Mouse (Mus musculus) layer of hippocampus, postnatal 36 days (tissue): ENCODE measurements at regions not wholly inside any gene's neighbourhood (a gene's known extent, or its start where the extent isn't known, plus 50 kb on each side); places are given as distances from the start of the nearest gene placed in this dataset.

Source experiments
- DNase-seq, 2 experiments: peaks; one replicate each; pipeline ENCODE4 v3.0.0; 2022

DNA sequence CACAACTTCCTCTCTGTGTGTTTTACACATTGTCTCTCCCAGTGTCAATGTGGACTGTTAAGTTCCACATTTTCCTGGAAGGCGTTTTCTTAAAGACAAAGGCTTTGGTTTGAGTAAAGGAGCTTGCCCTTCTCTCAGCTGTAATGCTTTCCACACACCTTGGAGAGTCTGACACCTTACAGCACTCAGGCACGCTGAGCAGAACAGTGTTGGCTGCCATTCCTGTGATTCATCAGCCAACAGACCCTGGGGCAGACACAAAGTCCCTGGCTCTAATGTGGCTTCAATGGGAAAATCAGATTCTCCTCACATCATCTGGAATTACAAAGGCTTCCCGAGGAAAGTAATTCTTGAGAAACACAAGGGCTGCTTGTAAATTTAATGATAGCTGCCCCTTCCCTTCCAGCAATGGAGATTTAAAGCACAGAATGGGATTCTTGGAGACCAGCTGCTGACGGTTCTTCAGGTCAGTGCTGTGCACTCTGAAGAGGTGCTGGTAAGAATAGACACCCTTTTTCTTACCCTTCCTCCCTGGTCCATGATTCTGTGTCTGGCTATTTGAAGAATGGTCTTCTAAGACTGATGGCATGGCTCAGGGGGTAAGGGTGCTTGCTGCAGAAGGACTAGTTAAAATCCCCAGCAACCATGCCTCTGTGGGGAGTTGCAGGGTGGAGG is 468.4 kb upstream of the Nr2f2 start:
- no peak for DNase-seq

DNA sequence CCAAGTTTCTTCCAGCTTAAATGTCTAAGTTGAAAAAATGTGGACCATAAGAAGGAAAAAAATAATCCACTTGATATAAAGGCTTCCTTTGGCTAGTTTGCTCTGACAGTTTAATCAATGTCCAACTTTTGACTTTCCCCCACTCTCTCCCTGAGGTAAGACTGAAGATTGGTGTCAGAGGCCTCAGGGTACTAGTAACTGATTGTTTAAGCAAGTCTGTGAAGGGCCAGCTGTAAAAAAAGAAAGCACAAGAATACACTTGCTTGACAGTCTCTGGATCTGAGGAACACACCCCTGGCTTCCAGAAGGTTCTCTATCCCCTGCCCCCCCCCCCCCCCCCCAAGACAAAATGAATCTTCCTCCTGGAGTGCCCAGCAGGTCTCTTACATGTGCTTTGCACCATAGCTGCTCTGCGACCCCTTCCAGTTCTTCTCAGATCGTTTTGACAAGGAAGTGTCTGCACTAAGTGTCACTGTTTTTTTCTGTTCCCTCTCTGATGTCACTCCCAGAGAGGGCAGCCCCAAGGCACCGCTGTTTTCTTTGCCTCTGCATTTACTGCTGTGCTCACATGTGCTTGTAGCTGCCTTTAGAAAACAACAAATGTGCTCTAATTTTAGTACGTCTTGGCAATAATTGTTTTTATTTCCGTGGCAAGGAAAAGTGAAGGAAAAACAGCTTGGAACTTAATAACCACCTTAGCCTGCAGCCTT is 462.1 kb upstream of the Nr2f2 start:
- DNase-seq, result no peak

DNA sequence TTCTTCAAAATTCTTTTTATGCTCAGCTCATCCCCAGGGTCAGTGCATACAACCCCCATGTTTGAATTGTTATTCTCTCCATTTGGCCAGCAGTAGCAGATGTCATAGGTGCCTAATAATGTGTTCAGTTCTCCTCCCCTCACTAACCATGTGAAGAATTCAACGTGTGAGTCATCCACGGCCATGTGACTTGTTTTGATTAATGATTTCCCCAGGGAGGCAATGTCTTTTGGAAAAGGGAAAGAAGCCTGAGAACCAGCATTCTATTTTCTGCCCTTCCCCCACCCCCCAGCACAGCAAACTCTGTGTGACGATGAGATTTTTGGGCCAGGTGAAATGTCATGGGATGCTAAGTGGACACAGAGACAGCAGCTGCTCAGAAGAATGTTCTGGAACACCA is 459.5 kb upstream of the Nr2f2 start:
- no peak for DNase-seq

DNA sequence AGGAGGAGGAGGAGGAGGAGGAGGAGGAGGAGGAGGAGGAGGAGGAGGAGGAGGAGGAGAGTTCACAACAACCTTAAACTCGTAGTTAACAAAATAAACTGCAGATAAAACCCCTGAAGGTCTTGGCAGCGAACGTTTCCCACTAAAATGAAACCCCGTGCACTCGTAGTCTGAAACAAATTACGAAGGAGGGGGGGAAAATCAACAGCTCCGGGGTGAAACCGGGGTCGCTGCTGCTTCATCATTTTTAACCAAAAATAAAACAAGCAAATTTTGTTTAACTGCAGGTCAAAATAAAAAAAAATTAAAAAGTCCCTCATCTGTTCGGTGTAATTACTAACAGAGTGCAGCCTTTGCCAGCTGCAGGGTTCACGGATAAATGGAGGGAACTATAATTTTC is 456.5 kb upstream of the Nr2f2 start:
- no peak for DNase-seq

GRCm38 (mm10) chr7:70822310-70822821 is 455.8 kb upstream of the Nr2f2 start:
- DNase-seq, result peak; percentile 16 to 29

GRCm38 (mm10) chr7:70821861-70822260 is 455.3 kb upstream of the Nr2f2 start:
- no peak for DNase-seq

- DNase-seq, result no peak
Measured at GRCm38 (mm10) chr7:70817347-70817913, 450.9 kb upstream of the Nr2f2 start.

- DNase-seq, result no peak
Measured at GRCm38 (mm10) chr7:70814391-70814790, 447.9 kb upstream of the Nr2f2 start.

DNA sequence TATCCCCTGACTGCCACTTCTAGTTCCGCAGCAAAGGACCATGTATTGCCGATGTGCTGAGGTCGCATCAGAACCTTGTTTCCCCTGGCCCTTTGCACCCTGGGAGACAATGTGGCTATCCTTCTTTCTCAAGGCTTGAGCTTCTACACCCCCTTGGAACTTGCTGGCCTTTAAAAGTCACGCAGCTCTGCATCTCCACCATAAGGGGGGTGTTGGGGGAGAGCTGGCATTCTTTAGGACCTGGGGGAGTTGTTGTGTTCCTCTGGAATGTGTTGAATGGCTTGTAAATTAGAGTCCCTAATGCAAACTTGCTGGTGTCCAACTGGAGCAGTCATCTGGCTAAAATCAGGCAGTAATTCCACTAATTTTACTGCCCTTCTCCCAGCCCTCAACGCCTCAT is 446.6 kb upstream of the Nr2f2 start:
- DNase-seq, result no peak

DNA sequence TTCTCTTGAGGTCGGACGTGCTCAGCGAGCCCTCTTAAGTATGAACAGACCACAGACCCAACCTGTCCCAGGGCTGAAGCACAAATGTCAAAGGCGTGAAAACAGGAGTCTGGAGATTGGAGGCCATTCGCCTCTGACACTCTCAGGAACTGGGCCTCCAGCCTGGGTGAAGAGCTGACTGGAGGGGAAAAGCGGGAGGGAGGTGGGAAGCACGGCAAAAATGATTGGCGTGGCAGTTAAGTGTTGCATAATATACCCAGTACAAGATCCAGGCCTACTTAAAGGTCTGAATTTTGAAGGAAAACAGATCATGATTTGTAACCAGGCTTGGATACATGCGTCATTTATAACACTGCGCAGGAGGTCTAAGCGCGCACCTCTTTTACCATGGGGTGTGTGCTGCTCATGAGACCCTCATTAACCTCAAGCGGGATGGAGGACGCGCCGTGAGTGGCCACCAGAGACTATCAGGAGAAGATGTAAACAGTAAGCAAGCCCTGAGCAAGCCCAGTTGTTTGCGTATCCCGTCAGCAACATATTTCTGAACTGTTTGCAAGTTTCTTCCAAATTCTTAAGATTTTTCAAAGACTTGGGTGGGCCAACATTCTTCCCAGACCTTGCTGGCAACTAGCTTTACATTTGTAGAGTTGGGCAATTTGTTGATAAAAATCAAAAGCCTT is 444.0 kb upstream of the Nr2f2 start:
- DNase-seq, result no peak

DNA sequence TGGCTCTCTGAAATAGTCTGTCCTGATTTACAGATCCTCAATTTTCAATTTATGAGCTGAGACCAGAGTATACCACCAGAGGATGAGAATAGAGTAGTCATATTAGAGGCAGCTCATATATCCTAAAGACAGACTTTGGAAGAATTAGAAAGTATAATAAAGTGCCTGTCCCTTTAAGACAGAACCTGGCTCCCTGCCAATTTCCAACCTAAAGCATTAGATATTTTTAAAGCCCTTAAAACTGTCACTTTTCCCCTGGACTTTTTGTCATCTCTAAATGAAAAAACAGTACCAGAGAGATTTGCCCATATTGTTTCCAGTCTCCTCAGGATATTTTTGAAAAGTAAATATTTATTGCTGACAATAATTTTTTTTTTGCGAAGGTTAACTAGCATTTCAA is 437.7 kb upstream of the Nr2f2 start:
- DNase-seq, result no peak

- no peak for DNase-seq
Measured at GRCm38 (mm10) chr7:70799976-70800375, 433.4 kb upstream of the Nr2f2 start.

DNA sequence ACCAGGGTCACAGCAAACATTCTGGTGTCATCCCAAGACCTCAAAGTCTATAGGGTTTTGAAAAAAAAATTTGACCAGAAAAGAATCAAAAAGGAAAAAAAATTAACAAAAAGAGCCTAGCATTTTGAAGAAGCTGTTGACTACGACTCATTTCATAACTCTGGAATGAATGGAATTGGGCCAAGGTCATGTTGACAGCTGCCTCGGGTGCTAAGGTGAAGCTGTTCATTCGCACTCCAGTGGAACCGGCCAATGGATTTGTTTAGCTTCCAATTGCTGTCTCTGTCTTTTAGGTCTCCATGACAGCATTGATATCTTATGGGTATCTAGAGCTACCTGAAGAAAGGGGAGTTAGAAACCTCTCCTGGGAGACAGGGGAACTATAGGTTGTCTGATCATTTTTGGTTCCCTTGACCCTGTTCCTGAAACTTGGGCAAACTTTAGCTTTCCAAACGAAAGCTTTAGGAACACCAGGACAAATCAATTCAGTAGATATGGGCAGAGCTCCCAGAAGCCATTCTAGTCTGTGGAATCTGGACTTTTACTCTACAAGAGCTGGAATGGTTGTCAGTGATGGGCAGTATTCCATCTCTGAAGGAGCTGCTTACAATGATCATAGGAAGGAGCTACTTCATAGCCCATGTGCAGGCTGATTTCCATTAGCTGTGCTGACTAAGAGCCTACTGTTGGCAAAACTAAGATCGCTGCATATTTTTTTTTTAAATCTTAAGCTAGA is 432.7 kb upstream of the Nr2f2 start:
- no peak for DNase-seq

DNA sequence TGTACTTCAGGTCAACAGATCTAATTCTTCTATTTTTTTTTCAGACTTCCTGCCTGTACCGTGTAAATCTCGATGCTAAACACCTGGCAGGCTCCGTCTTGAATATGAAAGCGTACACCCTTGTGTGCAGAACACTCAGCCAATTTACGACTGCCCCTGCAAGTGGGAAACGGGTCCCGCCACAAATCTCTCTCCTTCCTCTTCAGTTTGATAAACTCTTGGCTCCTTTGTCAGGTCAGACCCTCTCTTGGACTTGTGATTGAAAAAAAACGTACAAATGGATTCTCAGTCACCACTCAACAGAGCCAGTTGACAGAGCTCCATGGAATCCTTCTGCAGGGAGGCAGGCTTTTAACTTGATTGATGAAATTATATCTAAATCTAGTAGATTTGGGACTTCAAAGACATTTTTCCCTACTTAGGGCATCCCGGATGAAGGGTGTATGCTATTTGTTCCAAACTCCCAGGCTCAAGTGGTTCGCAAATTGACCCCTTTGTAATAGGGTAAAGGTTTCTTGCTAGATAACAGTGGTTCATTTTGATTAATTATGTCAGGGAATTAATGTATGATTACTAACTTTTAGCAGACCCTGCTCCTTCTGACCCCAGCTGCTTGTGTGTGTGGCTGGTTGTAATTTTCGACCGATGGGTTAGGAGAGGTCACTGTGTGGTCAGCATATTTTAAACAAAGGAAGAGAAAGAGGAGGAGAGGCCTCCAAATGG is 429.7 kb upstream of the Nr2f2 start:
- DNase-seq, result no peak

GRCm38 (mm10) chr7:70788902-70789796 is 422.6 kb upstream of the Nr2f2 start:
- no peak for DNase-seq

- no peak for DNase-seq
Measured at GRCm38 (mm10) chr7:70787966-70788365, 421.4 kb upstream of the Nr2f2 start.

- no peak for DNase-seq
Measured at GRCm38 (mm10) chr7:70780742-70781332, 414.3 kb upstream of the Nr2f2 start.

- no peak for DNase-seq
Measured at GRCm38 (mm10) chr7:70777763-70778162, 411.2 kb upstream of the Nr2f2 start.

GRCm38 (mm10) chr7:70769655-70770054 is 403.1 kb upstream of the Nr2f2 start:
- DNase-seq, result no peak

DNA sequence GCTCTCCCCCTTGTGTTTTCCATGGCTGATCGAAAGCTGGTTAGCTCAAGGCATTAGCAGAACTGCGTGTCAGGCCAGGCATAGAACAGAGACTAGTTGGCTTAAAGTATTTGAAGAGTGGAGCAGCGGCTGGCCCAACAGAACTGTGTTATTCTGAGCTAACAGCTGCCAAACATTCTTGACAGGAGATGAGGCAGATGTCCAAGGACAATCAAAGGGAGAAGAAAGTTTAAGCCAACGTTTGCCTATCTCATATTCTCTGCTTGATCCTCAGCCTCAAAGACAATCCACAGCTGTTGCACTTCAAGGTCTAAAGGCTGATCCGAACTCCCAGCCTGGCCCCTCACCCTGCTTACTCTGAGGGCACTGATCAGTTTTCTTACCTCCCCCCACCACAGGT is 401.2 kb upstream of the Nr2f2 start:
- DNase-seq, result no peak
